Mouse (Mus musculus): ENCODE data around the gene Pip5kl1.

The Pip5kl1 gene

GRCm38 (mm10) chr2:32608778-32609435 lies 34.3 kb downstream of the Pip5kl1 start:
- in situ Hi-C loops (cut with MboI, MseI): loop anchor here in 1 of 2 experiments (10.0 kb wide), 1 partner anchor 1144 kb away; no protein-coding TSS in a partner anchor

DNA sequence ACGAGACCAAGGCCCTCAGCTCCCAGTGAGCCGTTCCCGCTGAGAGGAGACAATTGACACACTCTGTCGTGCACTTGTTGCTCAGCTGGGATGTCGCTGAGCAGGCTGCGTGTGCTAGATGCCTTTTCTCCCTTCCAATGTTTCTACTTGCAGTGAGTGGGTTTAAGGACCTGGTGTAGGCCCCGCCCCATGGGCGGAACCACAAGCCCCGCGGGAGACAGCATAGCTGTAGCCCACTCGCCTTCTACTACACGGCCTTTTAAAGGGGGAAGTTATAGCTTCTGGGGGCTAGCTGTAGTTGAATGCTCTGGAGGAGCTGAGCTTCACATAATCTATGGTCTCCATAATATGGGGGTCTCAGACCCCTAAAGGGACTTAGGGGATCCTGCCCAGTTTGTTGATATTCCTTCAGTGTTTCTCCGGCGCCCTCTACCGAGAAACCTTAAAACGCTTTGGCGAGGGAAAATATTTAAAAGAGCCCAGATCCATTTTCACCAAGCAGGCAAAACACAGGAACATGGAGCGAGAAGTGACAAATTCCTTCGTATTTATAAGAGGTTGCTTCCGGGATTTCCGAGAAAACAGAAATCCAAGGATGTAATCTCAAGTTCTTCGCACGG lies 36.1 kb downstream of the Pip5kl1 start:
- in situ Hi-C loops (cut with MboI, MseI): loop anchor here in 1 of 2 experiments (5.0 kb wide), 1 partner anchor 33 kb away; the partner anchor contains the start of gene 9430097D07Rik

- in situ Hi-C loops (cut with MboI, MseI): loop anchor here in 1 of 2 experiments (5.0 kb wide), 1 partner anchor 35 kb away; the partner anchor contains the start of gene 9430097D07Rik
Observed at GRCm38 (mm10) chr2:32612274-32612673, 37.7 kb downstream of the Pip5kl1 start.

- in situ Hi-C loops (cut with MboI, MseI): no loop called here
Observed at GRCm38 (mm10) chr2:32617109-32617508, 42.5 kb downstream of the Pip5kl1 start.

DNA sequence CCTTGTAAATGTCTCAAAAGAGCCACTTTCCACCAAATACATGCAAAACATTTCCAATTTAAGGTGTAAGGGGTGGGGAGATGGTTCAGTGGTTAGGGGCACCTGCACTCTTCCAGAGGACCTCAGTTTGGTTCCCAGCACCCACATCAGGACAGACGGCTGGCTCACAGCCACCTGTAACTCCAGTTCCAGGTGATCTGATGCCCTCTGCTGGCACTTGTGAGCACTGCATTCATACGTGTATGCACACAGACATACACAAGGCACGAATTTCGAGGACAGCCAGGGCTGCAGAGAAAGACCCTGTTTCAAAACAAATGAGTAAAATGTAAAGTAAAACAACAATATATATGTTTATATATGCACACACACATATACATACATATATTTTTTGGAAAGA lies 43.0 kb downstream of the Pip5kl1 start:
- in situ Hi-C loops (cut with MboI, MseI): no loop called here

DNA sequence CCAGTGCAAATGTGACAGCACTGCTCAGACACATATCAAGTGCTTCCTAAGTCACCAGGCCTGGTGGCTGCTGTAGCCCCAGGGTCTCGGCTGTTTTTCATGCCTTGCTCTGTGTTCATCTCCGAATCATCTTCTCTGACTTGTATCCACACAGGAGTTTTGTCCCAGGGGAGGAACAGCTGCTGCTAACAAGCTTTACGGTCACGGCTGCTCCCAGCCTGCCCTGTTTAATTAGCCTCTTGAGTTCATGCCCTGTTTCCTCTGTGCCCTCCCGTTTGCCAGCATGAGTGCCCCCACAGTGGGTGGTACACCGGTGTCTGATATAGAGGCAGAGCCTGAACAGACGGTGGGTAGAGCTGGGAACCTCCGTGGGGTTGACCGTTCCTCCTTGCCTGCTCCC lies 43.5 kb downstream of the Pip5kl1 start:
- in situ Hi-C loops (cut with MboI, MseI): no loop called here

DNA sequence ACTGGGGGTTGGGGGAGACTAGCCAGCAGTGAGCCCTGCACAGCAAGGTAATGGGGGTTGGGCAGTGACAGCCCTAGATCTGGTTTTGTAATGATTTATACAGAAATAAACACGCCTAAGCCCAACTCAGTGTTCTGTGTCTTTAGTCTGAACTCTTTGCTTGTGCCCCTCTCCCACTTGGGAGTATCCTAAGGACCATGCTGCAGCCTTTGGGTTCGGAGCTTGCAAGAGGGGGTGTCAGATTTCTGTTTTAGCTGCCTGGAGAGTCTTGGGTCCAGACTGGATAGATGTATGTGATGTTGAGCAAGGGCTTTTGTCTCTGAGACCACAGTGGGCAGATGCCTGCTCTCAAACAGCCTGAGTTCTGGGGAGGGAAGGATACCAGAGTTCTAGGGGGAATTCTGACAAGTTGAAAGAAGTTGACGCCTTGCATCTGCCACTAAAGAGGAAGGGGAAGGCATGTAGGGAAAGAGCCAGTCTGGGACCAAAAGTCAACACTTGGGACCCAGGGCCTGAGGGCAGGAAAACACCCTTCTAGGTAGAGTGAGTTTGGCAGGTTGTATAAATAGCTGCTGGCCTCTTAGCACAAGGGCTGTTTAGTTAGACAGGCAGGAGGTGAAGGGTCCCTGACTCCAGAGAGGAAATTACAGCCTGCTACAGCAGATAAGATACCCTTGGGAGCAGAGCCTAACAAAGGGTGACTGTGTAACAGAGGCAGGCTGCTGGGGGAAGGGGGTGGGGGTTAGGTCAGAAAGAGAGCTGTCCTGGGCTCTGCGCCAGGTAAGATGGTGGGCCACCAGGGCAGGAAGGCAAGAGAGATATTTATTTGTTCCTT lies 46.3 kb downstream of the Pip5kl1 start:
- in situ Hi-C loops (cut with MboI, MseI): no loop called here

- in situ Hi-C loops (cut with MboI, MseI): no loop called here
Observed at GRCm38 (mm10) chr2:32621517-32621859, 46.9 kb downstream of the Pip5kl1 start, which contains the start of gene Ak1. Ak1 (plus strand) TSS chr2:32621758.

DNA sequence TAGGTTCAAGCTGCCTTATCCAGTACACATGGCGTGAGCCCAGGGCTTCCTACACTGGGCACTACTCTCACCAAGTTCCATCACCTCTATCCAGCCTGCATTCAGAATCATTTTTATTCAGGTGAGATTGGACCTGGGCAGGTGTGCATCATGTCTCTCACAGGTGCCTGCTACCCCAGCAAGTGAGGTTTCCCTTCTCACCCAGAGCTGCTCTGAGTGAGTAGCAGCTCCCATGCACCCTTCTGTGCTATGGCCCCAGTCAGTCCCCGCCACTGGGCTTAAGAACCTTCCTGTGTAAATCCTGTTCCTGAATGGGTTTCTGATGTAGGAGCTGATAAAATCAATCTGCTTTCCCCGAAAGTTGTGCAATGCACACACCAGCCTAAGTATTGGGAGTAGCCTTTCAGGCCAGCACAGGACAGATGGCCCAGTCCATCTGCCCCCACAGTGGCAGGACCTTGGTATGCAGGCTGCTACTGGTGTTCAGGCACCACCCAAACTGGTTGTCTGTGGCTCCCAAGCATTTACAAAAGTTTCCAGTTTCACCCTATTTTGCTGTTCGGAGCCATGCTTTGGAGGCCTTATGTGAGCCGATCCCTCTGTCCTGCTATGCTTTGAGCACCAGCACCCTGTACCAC lies 49.6 kb downstream of the Pip5kl1 start:
- in situ Hi-C loops (cut with MboI, MseI): no loop called here

- in situ Hi-C loops (cut with MboI, MseI): no loop called here
Observed at GRCm38 (mm10) chr2:32625212-32625872, 50.7 kb downstream of the Pip5kl1 start.

- in situ Hi-C loops (cut with MboI, MseI): no loop called here
Observed at GRCm38 (mm10) chr2:32625873-32626694, 51.5 kb downstream of the Pip5kl1 start.

- in situ Hi-C loops (cut with MboI, MseI): no loop called here
Observed at GRCm38 (mm10) chr2:32627266-32628043, 52.9 kb downstream of the Pip5kl1 start.

GRCm38 (mm10) chr2:32628044-32628550 lies 53.5 kb downstream of the Pip5kl1 start:
- in situ Hi-C loops (cut with MboI, MseI): no loop called here

DNA sequence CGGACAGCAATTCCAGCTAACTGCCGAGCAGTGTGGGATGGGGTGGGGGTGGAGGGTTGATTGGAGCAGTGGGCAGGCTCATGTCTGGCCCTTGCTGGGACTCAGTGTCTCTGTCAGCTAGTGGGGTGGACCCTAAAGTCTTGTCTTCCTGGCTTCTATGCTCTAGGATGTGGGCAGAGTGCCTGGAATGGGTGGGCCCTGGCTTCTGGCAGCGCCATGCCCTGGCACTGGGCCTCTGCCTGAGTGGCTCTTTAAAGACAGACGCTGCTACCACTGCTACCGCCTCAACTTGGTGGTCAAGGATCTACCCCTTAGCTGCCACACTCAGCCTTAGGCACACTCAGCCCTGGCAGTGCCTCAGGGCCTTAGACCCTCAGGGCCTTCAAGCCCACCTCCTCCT lies 54.1 kb downstream of the Pip5kl1 start:
- in situ Hi-C loops (cut with MboI, MseI): no loop called here

DNA sequence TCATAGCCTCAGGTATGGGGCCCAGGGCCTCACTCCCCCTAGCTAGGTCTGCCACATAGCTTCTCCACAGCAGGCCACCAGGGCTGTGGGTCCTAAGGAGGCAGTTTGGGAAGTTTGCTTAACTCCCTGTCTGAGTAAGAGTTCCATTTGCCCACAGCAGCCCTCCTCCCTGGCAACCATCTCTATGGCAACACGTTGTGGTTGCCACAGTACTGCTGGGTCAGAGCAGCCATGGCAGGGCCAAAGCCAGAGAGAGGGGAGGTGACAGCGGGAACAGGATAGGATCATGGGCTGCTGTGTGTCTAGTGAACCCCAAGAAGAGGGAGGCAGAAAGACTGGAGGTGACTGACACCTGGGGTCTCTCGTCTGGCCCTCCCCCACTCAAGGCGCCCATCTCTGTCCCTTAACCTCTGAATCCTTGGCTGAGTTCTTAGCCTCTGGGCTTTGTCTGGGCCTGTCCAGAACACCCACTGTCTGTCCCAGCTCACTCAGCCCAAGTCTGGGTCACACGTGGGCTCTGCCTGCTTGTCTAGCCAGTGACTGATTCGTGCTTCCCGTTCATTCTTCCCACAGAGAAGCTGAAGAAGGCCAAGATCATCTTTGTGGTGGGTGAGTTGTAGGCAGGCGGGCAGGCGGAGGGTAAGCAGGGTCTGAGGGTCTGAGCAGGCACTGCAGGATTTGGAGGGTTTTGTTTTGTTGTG lies 54.8 kb downstream of the Pip5kl1 start:
- in situ Hi-C loops (cut with MboI, MseI): no loop called here

DNA sequence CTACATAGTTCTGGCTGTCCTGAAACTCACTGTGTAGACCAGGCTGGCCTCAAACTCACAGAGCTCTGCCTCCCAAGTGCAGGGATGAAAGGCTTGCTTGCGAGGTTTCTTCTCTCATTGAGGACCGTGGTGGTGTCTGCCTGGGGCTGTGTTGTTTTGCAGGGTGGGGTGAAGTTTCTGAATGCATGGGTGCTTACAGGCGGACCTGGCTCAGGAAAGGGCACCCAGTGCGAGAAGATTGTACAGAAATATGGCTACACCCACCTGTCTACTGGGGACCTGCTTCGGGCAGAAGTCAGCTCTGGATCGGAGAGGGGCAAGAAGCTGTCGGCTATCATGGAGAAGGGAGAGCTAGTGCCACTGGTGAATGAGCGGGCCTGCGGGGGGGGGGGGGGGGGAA lies 55.4 kb downstream of the Pip5kl1 start:
- in situ Hi-C loops (cut with MboI, MseI): loop anchor here (5.0 kb wide), 1 partner anchor 57 kb away; no protein-coding TSS in a partner anchor

- in situ Hi-C loops (cut with MboI, MseI): loop anchor here (5.0 kb wide), 1 partner anchor 56 kb away; no protein-coding TSS in a partner anchor
Observed at GRCm38 (mm10) chr2:32631046-32631445, 56.4 kb downstream of the Pip5kl1 start.

- in situ Hi-C loops (cut with MboI, MseI): loop anchor here (5.0 kb wide), 1 partner anchor 55 kb away; no protein-coding TSS in a partner anchor
Observed at GRCm38 (mm10) chr2:32631737-32632394, 57.3 kb downstream of the Pip5kl1 start.

All from T-helper 17 cell (primary cell).